ENCODE assay signal across 19 mouse cellular contexts in the genomic region with DNA sequence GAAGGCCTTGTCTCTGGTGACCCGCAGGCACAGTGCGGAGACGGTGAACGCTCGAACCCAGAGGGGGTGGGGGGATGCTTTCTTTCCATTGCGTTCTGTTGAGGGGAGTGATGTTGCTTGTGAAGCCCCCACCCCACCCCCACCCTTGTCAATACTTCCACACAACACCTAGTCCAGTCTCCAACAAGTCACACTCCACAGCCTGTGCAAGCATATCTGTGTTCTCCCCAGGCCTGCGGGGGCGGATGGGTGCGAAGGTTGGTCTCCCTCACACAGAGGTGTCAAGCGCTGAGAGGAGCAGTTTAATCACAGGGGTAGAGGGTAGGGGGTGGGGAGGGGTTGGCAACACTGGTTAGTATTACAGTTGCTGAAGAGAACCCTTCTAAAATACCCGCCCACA.
"Had no signal": no experiment of that assay in that cellular context is flagged by ENCODE, and none has a peak within 500 bp of the region (broad histone marks: within the 10 kb centered on the region; RNA-seq: fewer than 3 reads in every experiment).

No protein-coding gene starts in this region.

- H3K9me3 ChIP-seq: megakaryocyte, embryonic 14.5 days; midbrain, embryonic 12.5 days; midbrain, embryonic 15.5 days; neural tube, embryonic 12.5 days; neural tube, embryonic 15.5 days had no signal

- H3K9ac ChIP-seq: midbrain, embryonic 12.5 days; midbrain, embryonic 15.5 days; neural tube, embryonic 12.5 days; neural tube, embryonic 15.5 days had no signal

- H3K27me3 ChIP-seq: midbrain, embryonic 12.5 days; midbrain, embryonic 15.5 days; neural tube, embryonic 12.5 days; neural tube, embryonic 15.5 days had no signal

- H3K4me2 ChIP-seq: midbrain, embryonic 12.5 days; midbrain, embryonic 15.5 days; neural tube, embryonic 12.5 days; neural tube, embryonic 15.5 days had no signal

- H3K4me3 ChIP-seq: left cerebral cortex, adult 2 months; megakaryocyte, embryonic 14.5 days; midbrain, embryonic 12.5 days; midbrain, embryonic 15.5 days; neural tube, embryonic 12.5 days; neural tube, embryonic 15.5 days had no signal

- ATAC-seq: inflammation-experienced regulatory T-cells, adult 6 months; intestine, embryonic 16.5 days; midbrain, embryonic 15.5 days had no signal

- DNase-seq: kidney, adult 18-20 months; kidney, adult 9 months; kidney, postnatal 36 days; layer of hippocampus, postnatal 36 days; lung, adult 2 months; lung, postnatal 14 days; right cerebral cortex, adult 18-20 months; right cerebral cortex, postnatal 14 days; right cerebral cortex, postnatal 4 days; thymus, postnatal 25 days had no signal

- H3K36me3 ChIP-seq: midbrain, embryonic 15.5 days; neural tube, embryonic 15.5 days had no signal

- H3K27ac ChIP-seq: left cerebral cortex, adult 2 months; midbrain, embryonic 12.5 days; midbrain, embryonic 15.5 days; neural tube, embryonic 15.5 days; stomach, postnatal 0 days had no signal

- H3K4me1 ChIP-seq: midbrain, embryonic 12.5 days; midbrain, embryonic 15.5 days; neural tube, embryonic 12.5 days; neural tube, embryonic 15.5 days had no signal
